In the genomic region with DNA sequence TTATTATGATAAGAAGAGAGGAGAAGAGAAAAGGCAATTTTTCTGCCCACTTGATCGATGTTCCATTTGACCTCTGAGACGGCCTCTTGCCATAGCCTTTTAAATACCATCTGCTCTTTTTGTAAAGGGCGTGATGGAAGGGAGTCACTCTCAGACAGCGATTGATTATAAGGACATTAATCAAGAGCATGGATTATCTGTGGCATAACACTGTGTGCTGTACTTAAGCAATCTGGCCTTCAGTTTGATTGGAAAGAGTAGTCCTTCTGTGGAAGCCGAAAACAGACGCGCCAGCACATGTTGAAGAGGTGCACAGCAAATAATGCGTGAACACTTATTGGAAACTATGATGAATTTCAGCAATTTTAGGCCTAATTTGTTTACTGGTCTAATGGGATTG, we compare ENCODE assay signal across 28 mouse cellular contexts.
DNase-seq lines count a peak whose midpoint lies in the region; ATAC-seq lines count a peak whose summit lies in the region.
"Had no signal": no experiment of that assay in that cellular context is flagged by ENCODE, and none has a peak within 500 bp of the region (broad histone marks: within the 10 kb centered on the region; RNA-seq: fewer than 3 reads in every experiment).

No protein-coding gene starts in this region.

- no peak overlapping the region for H3K4me2 ChIP-seq in hindbrain, embryonic 11.5 days (replicated peaks; ENCODE audit: low read depth, low read length)
- H3K4me2 ChIP-seq in hindbrain, embryonic 16.5 days (ENCODE audit: low read length), result no peak overlapping the region
- no peak overlapping the region for H3K4me2 ChIP-seq in neural tube, embryonic 12.5 days (replicated peaks)
- H3K4me2 ChIP-seq: embryonic facial prominence, embryonic 15.5 days; forebrain, embryonic 12.5 days; heart, embryonic 15.5 days; limb, embryonic 13.5 days; liver, embryonic 11.5 days; lung, embryonic 15.5 days; midbrain, embryonic 12.5 days had no signal

- H3K27ac ChIP-seq in hindbrain, embryonic 11.5 days (ENCODE audit: low read depth, low read length), result no peak overlapping the region
- H3K27ac ChIP-seq in hindbrain, embryonic 16.5 days (ENCODE audit: low read depth, low read length), result no peak overlapping the region
- no peak overlapping the region for H3K27ac ChIP-seq in neural tube, embryonic 12.5 days
- H3K27ac ChIP-seq: embryonic facial prominence, embryonic 10.5 days; embryonic facial prominence, embryonic 15.5 days; forebrain, embryonic 12.5 days; heart, embryonic 15.5 days; kidney, postnatal 0 days; left cerebral cortex, adult 2 months; limb, embryonic 13.5 days; lung, embryonic 15.5 days; midbrain, embryonic 12.5 days had no signal

- H3K27me3 ChIP-seq in hindbrain, embryonic 11.5 days (ENCODE audit: control insufficient read depth, insufficient read depth, low read length), result no peaks in the 10 kb centered on the region
- no peaks in the 10 kb centered on the region for H3K27me3 ChIP-seq in hindbrain, embryonic 16.5 days (replicated peaks; ENCODE audit: control insufficient read depth, insufficient read depth, low read length)
- H3K27me3 ChIP-seq in neural tube, embryonic 12.5 days (replicated peaks), result no peaks in the 10 kb centered on the region
- H3K27me3 ChIP-seq: embryonic facial prominence, embryonic 15.5 days; forebrain, embryonic 12.5 days; heart, embryonic 15.5 days; limb, embryonic 13.5 days; lung, embryonic 15.5 days; midbrain, embryonic 12.5 days; Patski had no signal

- DNase-seq in hindbrain, embryonic 11.5 days (ENCODE audit: low spot score), result peak; percentile 29
- no peak for DNase-seq in neural tube, embryonic 10.5 days (ENCODE audit: extremely low spot score, low spot score)
- peak; percentile 32 for DNase-seq in layer of hippocampus, adult 9-11 months
- DNase-seq in urinary bladder, postnatal 36 days (ENCODE audit: low spot score in 2 of 2), result no peak
- DNase-seq in gastrocnemius, postnatal 25 days, result no peak
- DNase-seq: adrenal gland, postnatal 10 days; cerebellum, adult 8-10 months; cerebellum, postnatal 25 days; forebrain, postnatal 0 days; heart, postnatal 36 days; kidney, adult 8-10 months; right cerebral cortex, adult 18-20 months; spleen, adult 18-20 months; thymus, postnatal 25 days had no signal

- H3K4me3 ChIP-seq in hindbrain, embryonic 11.5 days (ENCODE audit: low read depth, low read length), result no peak overlapping the region
- no peak overlapping the region for H3K4me3 ChIP-seq in hindbrain, embryonic 16.5 days (ENCODE audit: low read length)
- no peak overlapping the region for H3K4me3 ChIP-seq in neural tube, embryonic 12.5 days
- H3K4me3 ChIP-seq: embryonic facial prominence, embryonic 10.5 days; embryonic facial prominence, embryonic 15.5 days; forebrain, embryonic 12.5 days; heart, embryonic 15.5 days; left cerebral cortex, adult 2 months; limb, embryonic 13.5 days; lung, embryonic 15.5 days; midbrain, embryonic 12.5 days had no signal

- no peaks in the 10 kb centered on the region for H3K9me3 ChIP-seq in hindbrain, embryonic 11.5 days (ENCODE audit: control insufficient read depth, low read length)
- H3K9me3 ChIP-seq in hindbrain, embryonic 16.5 days (ENCODE audit: control insufficient read depth, low read length), result no peaks in the 10 kb centered on the region
- no peaks in the 10 kb centered on the region for H3K9me3 ChIP-seq in neural tube, embryonic 12.5 days
- H3K9me3 ChIP-seq: embryonic facial prominence, embryonic 10.5 days; embryonic facial prominence, embryonic 15.5 days; forebrain, embryonic 12.5 days; heart, embryonic 15.5 days; limb, embryonic 13.5 days; lung, embryonic 15.5 days; midbrain, embryonic 12.5 days had no signal

- H3K4me1 ChIP-seq in hindbrain, embryonic 11.5 days (replicated peaks; ENCODE audit: control insufficient read depth, insufficient read depth, low read length), result no peaks in the 10 kb centered on the region
- H3K4me1 ChIP-seq in hindbrain, embryonic 16.5 days (ENCODE audit: control insufficient read depth, insufficient read depth, low read depth, low read length), result no peaks in the 10 kb centered on the region
- H3K4me1 ChIP-seq in neural tube, embryonic 12.5 days, result no peaks in the 10 kb centered on the region
- H3K4me1 ChIP-seq: embryonic facial prominence, embryonic 10.5 days; embryonic facial prominence, embryonic 15.5 days; forebrain, embryonic 12.5 days; heart, embryonic 15.5 days; limb, embryonic 13.5 days; lung, embryonic 15.5 days; midbrain, embryonic 12.5 days had no signal

- H3K36me3 ChIP-seq in hindbrain, embryonic 11.5 days (ENCODE audit: control insufficient read depth, insufficient read depth, low read length), result no peaks in the 10 kb centered on the region
- H3K36me3 ChIP-seq in hindbrain, embryonic 16.5 days (ENCODE audit: control insufficient read depth, insufficient read depth, low read length), result no peaks in the 10 kb centered on the region
- H3K36me3 ChIP-seq in neural tube, embryonic 12.5 days, result no peaks in the 10 kb centered on the region
- H3K36me3 ChIP-seq: embryonic facial prominence, embryonic 10.5 days; embryonic facial prominence, embryonic 15.5 days; forebrain, embryonic 12.5 days; heart, embryonic 15.5 days; limb, embryonic 13.5 days; lung, embryonic 15.5 days; midbrain, embryonic 12.5 days had no signal

- peak; percentile 70 for ATAC-seq in hindbrain, embryonic 11.5 days (ENCODE audit: low FRiP score)
- ATAC-seq in hindbrain, embryonic 16.5 days, result no peak
- peak; percentile 33; the same call in 1 of the 2 replicates for ATAC-seq in neural tube, embryonic 12.5 days (ENCODE audit: low FRiP score, low read depth)
- ATAC-seq: forebrain, postnatal 0 days; intestine, embryonic 16.5 days; Patski had no signal

- no peak overlapping the region for H3K9ac ChIP-seq in hindbrain, embryonic 11.5 days (ENCODE audit: low read depth, low read length)
- H3K9ac ChIP-seq in hindbrain, embryonic 16.5 days (ENCODE audit: low read depth, low read length), result no peak overlapping the region
- no peak overlapping the region for H3K9ac ChIP-seq in neural tube, embryonic 12.5 days
- H3K9ac ChIP-seq: embryonic facial prominence, embryonic 15.5 days; forebrain, embryonic 12.5 days; forebrain, postnatal 0 days; heart, embryonic 15.5 days; limb, embryonic 13.5 days; lung, embryonic 15.5 days; midbrain, embryonic 12.5 days had no signal

- 68% methylated on average over 8 of the region's 8 CpGs for WGBS in hindbrain, embryonic 11.5 days
- WGBS in hindbrain, embryonic 16.5 days, result 66% methylated on average over 8 of the region's 8 CpGs
- 71% methylated on average over 8 of the region's 8 CpGs for WGBS in neural tube, embryonic 12.5 days

Comparison
In these comparisons a context has a peak if more than half of its experiments do, and no peak if none do; other contexts are left out.
1. DNase-seq: peak in hindbrain, embryonic 11.5 days (single experiment) and layer of hippocampus, adult 9-11 months (single experiment); none in neural tube, embryonic 10.5 days (single experiment), urinary bladder, postnatal 36 days (0 of 2) and gastrocnemius, postnatal 25 days (single experiment).